Mouse (Mus musculus) kidney, adult 18-20 months (tissue): ENCODE measurements around the gene Card19.

Experiments
- DNase-seq: peaks from one replicate; pipeline ENCODE4 v3.0.0; 2021

Card19 gene

DNA sequence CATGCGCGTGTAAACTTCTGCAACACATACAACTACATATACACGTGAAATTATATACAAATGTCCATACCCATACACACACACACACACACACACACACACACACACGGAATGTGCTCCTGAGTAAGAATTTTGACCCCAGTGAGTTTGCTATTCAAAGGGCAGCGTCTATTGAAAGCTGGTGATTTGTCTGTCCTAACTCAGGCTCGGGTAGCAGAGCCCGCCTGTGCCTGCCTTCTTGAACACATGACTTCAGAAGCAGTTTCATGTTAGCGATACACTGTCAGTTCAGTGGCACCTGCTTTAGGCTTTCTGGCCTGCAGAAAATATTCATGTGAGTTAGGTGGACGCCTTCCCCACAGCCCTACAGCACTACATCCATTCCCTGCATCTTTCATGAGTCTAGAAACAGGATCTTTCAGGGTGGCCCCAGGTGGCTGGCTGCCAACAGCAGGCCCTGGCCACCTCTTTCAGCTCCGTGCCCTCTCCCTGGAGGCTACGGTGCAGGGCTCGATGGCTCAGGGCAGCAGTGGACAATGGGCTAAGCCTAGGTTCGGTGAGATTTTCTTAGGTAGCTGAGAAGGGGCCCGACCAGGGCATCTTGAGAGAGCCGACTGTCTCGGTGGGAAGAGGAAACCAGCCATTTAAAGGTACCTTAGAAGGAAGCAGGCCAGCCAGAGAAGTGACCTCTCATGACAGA lies 23.5 kb downstream of the Card19 start:
- DNase-seq: peak; percentile 39

DNA sequence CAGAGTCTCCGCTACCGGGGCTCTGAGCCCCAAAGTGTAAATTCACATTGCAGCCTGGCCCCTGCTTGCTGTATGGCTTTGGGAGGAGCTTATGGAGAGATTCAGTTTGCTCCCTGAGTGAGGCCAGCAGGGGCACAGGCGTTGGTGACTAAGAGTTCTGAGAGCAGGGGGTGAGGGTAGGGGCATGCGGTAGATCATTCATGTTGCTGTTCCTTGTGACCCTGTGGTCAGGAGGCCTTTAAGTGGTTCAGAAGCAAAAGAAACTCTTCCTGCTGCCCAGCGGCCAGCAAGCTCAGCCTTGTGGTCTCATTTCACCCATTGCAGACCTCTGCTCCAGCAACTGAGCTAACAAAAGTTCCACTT lies 24.2 kb downstream of the Card19 start:
- DNase-seq: no peak

DNA sequence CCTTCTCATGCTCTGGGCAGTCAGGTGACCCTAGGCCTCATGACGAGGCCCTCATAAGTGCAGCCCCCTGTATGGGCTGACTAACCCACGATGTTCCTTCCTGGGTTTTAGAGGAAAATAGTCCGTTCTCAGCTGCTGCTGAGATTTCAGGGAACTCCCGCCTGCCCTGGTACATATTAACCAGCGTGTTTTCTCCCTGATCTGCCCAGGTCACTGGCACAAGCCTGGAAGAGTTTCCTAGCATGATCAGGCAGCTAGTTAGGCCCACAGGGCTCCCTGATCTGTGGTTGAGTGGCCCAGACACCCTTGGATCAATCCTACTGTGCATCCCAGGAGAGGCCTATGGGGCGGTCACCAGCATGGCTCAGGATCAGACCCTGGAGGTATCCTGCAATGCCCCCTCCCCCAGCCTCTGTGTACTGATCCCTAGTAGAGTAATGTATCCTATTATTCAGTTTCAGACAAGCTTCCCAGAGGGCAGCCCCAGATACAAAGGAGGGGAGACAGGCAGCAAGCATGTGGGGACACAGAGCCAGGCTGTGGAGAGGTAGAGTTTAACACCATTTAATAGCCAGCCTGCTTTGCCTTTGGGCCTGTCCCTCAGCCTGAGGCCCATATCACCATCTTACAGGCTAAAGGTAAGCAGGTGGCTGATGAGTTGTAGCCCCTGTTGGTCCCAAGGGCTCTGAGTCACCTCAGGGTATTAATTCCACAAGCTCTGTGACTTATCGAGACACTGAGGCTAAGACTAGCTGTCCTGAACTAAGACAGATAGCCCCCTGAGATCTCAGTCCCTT lies 24.8 kb downstream of the Card19 start:
- DNase-seq: peak; percentile 79

DNA sequence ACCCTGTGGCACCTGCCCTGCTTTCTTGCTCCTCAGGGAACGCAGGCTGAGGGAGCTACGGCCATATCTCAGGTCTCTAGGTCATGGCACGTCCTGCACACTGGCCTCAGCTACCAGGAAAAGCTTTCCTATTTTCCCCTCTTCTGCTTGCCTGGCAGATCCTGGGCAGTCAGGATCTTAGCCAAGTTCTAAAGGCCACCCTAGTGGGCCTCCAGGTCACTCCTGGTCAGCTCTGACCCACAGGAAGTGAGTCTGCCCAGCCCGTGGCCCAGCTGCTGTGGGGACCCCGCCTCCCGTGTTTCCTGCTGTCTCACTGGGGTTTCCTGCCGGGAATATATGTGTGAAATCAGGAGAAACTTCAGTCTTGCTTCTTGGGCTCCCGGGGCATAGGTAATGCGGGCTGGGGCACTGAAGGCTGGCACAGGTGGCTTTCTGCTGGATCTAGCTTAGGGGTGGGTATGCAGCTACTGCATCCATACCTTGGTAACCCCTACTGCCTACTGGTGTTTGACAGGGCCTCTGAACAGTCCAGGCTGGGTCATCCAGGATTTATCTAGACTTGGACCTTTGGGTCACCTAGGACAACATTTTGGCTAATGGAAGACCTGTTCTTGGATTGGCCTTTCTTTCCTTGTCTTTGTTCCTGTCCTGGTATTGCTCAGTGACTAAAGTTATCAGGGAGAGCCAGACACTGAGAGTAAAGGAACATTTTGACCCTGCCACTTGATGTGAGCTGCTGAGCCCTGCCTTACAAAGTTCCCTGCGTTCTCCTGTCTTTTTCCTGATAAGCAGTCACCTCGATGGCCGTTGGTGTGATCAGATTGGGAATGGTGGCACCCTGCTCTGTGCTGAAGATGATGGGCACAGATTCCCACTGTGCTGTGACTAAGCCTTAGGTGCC lies 25.6 kb downstream of the Card19 start:
- peak; percentile 82 for DNase-seq

DNA sequence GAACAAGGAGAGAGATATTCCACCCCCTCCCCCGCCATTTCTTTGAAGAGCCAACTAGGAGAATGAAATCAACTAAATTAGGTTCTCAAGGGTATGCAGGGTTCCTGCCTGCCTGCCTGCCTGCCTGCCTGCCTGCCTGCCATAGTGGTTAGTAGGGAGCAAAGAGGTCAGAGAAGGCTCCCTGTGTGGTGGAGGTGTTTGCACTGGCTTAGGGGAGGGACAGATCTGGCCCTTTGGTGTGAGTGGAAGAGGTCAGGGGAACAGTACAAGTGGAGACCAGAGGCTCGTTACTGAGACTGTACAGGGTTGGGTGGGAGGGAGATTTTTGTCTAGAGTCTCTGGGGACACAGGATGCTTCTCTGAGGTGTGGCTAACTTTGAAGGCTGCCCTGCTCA lies 26.9 kb downstream of the Card19 start:
- DNase-seq: peak; percentile 25

DNA sequence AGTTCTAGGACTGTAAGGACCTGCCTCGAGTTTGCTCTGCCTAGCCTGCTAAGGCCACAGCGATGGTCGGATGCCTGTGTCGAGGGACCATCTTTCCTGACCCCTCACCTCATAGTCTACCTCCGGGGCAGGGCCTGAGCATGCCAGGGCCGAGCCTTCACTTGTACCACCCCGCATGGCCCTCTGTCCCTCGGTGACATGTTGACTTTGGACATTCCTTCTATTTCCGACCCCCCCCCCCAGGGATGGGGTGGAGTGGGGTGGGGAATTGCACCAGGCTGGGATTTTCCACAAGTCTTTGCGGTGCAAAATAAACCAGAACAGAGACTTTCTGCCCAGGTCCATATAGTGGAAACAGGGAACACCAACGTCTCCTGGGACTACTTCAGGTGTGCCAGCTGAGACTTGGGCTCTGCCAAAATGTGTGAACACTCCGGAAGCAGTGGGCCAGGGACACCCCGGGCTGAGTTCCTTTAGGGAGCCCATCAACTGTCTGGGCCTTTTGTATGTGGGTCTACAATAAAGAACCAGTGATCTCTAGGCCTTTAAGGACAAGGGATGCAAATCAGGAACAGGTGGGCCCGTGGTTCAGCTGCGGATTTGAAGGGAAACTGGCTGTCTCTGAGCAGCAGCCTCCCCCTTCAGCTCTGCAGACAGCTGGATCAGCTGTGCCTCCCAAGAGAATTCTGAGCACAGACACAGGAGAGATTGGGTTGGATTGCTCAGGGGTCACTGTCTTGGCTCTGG lies 27.4 kb downstream of the Card19 start:
- DNase-seq: no peak

DNA sequence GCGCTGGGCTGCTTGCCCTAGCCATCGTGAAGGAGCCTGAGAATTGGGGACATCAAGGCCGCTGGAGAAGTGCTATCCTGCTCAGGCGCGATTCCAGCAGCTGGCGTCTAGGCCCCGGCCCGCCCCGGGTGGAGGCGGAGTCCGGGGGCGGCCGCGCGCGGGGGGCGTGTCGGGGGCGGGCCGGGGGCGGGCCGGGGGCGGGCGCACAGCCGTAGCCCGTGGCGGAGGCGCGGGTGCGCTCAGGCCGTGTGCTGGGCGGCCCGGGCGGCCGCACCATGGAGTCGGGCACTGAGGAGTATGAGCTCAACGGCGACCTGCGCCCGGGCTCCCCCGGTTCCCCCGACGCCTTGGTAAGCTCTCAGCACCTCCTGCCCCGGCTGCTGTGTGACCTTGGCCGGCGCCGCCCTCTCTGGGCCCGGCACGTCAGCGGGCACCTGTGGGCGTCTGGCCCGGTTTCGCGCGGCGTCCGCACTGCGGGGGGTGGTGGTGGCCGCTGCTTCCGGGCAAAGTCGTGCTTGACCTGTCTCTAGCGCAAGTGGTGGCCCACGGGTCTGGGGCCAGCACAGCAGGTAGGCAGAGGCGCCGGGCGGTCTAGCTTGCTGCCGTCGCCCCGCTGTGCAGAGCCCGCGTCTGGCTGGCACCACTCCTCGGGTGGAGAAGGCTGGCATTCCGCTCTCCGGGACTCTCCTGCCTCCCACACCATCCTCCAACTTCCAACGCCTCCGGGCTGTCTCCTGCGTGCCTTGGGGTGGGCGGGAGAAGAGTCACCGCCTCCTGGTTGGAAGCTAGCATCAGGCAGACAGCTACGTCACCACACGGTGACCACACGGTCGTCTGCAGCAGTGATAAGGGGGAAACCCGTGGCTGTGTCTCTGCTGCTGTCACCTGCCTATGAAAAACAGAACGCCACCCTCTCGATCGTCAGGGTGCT lies 28.3 kb downstream of the Card19 start, which contains the start of gene Ninj1:
Gene Ninj1 (plus strand): TSS at position 198 of the 931 bp plus-strand sequence.
- peak; percentile 88 for DNase-seq

DNA sequence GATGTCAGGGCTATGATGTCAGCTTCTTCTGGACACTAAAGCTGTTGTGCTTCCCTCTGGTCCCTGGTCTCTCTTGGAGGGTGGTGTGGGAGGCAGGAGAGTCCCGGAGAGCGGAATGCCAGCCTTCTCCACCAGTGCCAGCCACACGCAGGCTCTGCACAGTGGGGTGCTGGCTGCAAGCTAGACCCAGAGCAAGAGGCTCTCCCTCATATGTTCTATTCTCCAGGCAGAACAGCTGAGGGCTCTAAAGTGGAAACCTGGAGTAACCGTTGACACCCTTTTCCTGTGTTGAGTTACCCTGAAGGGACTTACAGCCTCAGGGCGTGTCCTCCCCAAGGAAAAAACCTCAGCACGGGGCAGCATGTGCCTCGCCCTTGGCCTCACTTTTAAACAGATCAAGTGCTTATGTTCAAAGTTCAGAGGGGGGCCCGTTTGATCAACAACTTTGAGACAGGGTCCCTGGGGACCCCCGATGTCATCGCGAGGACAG lies 29.0 kb downstream of the Card19 start:
- no peak for DNase-seq

DNA sequence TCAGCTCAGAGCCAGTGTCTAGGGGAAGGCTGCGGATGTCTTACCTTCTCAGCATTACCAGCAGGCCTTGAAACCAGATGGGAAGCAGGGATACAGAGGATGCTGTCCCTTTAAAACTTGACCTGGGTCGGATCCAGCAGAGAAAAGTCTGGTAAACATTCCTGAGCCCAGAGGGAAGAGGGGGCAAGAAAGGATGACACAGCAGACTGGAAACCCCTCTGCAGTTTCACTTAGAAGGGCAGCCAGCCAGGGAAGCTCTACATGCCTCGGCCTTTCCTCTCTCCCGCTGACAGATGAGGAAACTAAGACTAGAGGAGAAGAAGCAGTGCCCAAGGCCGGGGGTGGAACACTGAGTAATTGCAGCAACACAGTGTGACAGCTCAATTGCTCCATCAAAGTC lies 32.2 kb downstream of the Card19 start:
- peak; percentile 30 for DNase-seq

DNA sequence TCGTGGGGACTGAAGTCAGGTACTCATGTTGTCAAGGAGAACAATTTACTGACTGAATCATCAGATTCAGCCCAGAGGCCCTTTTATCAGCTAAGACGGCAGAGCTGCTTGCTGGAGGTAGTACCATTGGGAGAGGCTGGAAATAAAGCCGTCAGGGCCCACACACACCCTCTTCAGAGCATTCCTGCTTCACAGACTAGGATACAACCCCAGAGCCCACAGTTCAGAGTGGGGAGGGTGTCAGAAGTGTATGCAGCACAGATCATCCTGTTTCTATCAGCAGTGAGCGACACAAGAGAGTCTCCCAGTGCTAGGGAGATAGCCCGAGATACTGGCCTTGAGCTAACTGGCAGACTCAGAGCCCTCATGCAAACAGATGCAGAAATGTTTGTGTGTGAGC lies 32.7 kb downstream of the Card19 start:
- no peak for DNase-seq

DNA sequence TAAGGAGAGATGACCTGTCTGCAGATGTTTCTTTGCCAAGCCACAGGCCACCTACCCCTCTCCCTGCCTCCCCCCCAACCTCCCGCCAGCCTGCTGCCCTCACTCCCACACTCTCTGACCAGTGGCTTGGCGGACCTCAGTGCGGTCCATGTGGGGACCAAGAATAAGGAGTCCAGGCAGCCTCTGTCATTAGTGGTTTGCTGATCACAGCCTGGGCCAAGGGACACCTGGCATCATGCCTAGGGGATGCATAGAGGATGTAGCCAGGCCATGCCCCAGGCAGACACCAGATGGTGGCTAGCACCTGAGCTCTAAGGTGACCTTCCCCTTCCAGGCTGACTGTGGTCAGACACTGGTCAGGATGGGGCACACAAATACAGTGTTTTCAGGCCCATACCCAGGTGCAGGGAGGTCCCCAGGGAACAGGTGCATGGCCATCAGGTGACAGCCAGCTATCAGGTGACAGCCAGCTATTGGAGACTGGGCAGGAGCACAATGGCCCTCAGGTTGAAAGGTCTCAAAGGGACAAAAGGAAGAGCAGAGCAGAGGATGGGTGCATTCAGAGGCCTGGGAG lies 34.3 kb downstream of the Card19 start:
- no peak for DNase-seq

DNA sequence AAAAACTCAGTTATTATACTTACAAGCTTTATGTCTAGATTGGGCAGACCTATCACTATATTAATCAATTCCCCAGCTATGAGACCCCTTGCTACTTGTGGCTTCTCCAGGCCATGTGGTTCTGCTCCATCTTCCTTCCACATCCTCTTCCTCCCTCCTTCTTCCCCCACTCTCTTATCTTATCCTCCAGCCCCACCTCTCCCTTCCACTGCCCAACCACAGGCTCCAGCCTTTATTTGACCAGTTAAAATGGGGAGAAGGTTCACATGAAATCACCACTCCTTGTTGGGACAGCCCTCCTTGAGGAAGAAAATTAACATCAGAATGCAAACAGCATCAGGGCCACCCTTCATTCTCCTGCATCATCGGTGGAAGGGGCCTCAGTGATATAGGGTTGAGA lies 35.1 kb downstream of the Card19 start:
- DNase-seq: no peak

DNA sequence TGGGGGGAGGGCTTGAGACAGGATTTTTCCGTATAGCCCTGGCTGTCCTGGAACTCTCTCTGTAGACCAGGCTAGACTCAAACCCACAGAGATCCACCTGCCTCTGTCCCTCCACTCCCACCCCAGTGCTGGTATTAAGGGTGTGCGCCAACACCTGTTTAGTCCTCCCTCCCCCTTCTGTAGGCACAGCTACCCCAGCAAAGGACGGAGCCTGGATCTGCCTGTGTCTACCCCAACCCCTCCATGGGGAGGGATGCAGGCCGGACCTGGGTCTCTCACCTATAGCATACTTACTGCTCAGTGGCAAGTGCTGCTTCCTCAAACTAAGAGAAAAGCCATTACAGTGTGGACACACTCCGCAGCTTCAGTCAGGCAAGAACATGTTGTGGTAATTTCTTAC lies 35.6 kb downstream of the Card19 start:
- DNase-seq: no peak

DNA sequence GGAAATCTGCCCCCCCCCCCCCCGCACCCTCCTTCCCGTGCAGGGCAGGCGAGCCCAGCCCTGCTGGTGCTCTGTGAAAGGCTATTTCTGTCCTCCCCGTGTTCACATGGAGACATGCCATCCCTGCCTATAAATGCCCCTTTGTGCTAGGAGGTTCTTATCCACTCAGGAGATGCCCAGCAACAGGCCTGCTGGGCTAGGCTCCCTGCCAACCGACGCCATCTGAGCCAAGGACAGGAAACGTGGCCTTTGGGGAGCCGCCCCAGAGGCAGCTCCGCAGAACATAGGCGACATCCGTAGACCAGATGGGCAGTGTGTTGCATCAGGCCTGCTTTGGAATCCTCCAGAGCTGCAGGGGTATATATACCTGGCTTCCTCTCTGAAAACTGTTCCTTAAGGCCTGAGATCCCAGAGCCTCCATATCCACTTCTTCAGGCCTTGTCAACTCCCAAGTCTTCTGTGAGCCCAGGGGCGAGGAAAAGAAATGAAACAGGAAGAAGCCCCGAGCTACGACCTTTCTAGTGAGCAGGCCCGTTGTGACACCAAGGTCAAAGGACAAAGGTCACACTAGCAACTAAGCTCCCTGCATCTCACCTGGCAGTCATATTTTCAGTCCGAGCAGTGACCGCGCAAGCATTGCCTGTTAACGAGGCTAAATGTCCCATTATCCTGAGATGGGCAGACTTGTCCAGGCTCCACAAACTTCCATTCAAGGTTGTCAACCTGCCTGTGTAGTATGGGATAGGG lies 36.8 kb downstream of the Card19 start:
- DNase-seq: peak; percentile 42

DNA sequence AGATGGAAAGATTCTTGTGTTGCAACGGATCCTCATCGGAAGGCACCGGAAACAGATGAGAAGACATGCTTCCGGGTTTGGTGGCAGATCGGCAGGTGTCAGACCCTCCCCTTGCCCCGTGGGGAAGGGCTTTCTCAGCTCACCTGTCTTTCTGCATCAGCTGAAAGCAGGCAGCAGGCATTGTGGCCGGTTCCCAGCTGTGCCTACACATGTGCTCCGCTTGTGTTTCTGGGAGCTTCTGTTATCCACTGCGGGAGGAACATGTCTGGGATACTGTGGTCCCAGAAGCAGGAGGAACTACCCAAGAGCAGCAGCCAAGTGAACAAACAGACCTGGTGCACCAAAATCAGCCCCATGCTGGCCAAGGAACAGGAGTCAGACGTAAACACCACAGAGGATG lies 40.3 kb downstream of the Card19 start:
- DNase-seq: no peak

DNA sequence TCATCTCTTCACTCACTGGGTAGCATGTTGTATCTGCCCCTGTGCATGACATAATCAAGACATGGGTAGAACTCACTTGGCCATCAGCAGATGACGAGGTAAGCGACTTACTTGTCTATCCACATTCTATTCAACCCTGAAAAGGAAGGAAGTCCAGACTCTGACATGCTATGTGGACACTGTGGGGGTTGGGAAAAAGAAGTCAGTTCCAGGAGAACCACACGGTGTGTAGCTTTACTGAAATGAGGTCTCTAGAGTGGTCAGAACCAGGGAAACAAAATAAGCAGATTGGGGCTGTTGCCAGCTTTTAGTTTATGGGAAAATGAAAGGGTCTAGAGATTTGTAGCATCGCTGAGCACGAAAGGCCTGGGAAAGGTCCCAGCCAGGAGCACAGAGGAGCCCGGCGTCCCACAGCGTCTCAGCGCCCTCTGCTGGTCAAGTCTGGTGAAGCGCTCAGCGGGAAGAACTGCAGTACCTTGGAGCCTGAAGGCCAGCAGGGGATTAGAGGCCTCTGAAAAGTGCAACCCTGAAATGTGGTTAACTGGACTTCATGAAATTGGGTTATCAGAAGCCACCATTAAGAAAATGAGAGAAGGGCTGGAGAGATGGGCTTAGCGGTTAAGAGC lies 42.8 kb downstream of the Card19 start:
- DNase-seq: peak; percentile 93

DNA sequence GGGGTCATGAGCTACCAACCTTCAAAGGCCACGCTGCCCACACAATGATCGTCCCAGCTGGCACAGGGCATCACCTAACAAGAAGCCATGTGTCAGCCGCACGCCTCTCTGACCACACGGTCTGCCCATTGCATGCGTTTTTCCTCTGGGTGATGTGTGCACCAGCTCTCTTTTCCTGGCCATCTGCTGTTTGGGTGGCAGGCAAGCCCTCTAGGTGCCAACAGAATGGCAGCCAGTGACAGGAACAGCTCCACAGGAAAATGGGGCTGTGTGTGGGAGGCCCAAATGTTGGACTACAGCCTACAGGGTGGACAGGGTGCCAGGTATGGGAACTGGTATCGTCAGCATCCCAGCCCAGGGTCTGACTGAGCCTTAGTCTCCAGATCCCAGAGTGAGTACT lies 43.5 kb downstream of the Card19 start:
- DNase-seq: no peak

DNA sequence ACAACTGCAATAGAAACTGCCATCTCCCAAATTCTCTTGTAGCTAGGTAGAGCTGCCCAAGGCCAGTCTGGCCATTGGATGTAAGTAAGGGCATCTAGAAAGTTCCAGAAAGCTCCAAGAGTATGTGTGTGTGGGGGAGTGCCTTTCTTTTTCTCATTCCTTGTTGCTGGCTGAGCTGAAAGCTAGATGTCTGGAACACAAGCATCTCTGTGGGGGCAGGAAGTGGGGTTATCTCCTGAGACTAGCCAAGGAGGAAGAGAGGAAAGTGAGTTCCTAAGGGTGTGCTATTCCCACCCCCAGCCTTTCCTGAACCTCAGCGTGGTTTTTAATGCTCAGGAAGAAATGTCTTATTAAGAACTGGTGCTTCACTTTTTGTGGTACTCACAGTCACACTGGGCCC lies 44.1 kb downstream of the Card19 start:
- DNase-seq: no peak

DNA sequence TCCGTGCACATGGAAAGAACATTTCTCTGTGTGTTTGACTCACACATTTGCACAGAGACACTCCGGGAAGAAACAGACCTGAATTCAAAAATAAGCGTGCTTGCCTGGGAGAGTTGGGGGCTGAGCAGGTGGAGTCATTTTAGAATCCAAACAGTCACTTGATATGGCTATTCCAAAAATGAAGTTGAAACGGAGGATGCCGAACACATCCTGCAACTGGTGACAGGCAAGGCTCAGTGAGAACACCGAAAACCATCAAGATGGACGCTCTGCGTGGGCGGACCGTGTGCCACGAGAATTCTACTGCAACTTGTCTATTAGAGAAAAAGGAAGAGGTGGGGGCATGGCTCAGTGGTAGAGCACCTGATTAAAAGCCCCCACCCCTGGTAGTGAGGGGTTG lies 45.2 kb downstream of the Card19 start:
- no peak for DNase-seq
